Mouse (Mus musculus) gastrocnemius, adult 8-10 months (tissue): ENCODE data around the gene Vps37c. TPM values are rescaled to one million over a fixed set of nuclear protein-coding genes. Genes with fewer than 3 reads are reported as not detected.

Source experiments
- DNase-seq, 2 experiments: peaks; one replicate each; pipeline ENCODE4 v3.0.0; 2022; ENCODE audit warnings: low spot score in 2 of 2
- total RNA-seq, 4 experiments: library from RNA; stranded (reverse); gene quantifications; 2 replicates each; pipeline ENCODE4 v1.2.4; 2022

Vps37c gene
- total RNA-seq, 4 experiments from 2014 or later, result 21.1 to 33.7 (median 28.3) TPM

GRCm38 (mm10) chr19:10740641-10741440 lies 52.3 kb downstream of the Vps37c start:
- no peak for DNase-seq

GRCm38 (mm10) chr19:10742145-10742544 lies 53.6 kb downstream of the Vps37c start:
- DNase-seq, result no peak

GRCm38 (mm10) chr19:10742565-10742964 lies 54.0 kb downstream of the Vps37c start:
- DNase-seq, result no peak

GRCm38 (mm10) chr19:10747182-10747581 lies 58.6 kb downstream of the Vps37c start:
- DNase-seq, result no peak

GRCm38 (mm10) chr19:10747718-10748117 lies 59.2 kb downstream of the Vps37c start:
- DNase-seq, result no peak

GRCm38 (mm10) chr19:10748401-10749102 lies 60.0 kb downstream of the Vps37c start:
- no peak for DNase-seq

GRCm38 (mm10) chr19:10749295-10749694 lies 60.8 kb downstream of the Vps37c start:
- DNase-seq, result no peak

- no peak for DNase-seq
Observed at GRCm38 (mm10) chr19:10750161-10750560, 61.6 kb downstream of the Vps37c start.

- DNase-seq, result no peak
Observed at GRCm38 (mm10) chr19:10751607-10752006, 63.1 kb downstream of the Vps37c start.

- DNase-seq, result no peak
Observed at GRCm38 (mm10) chr19:10752106-10752505, 63.6 kb downstream of the Vps37c start.

- no peak for DNase-seq
Observed at GRCm38 (mm10) chr19:10752646-10753045, 64.1 kb downstream of the Vps37c start.

- no peak for DNase-seq
Observed at GRCm38 (mm10) chr19:10757125-10757524, 68.6 kb downstream of the Vps37c start.

- peak in 1 of 2 experiments; percentile 40 for DNase-seq
Observed at GRCm38 (mm10) chr19:10757526-10757925, 69.0 kb downstream of the Vps37c start.

- DNase-seq, result no peak
Observed at GRCm38 (mm10) chr19:10758708-10759107, 70.2 kb downstream of the Vps37c start.

GRCm38 (mm10) chr19:10759525-10759924 lies 71.0 kb downstream of the Vps37c start:
- no peak for DNase-seq

- DNase-seq, result peak; percentile 66 to 70
Observed at GRCm38 (mm10) chr19:10759983-10760831, 71.7 kb downstream of the Vps37c start.

- no peak for DNase-seq
Observed at GRCm38 (mm10) chr19:10761794-10762415, 73.4 kb downstream of the Vps37c start.

- DNase-seq, result no peak
Observed at GRCm38 (mm10) chr19:10762468-10762867, 73.9 kb downstream of the Vps37c start.

- no peak for DNase-seq
Observed at GRCm38 (mm10) chr19:10763381-10764031, 75.0 kb downstream of the Vps37c start.
